Mouse (Mus musculus) midbrain, embryonic 12.5 days (tissue): ENCODE results near the gene C2cd5. TPM values are rescaled to one million over a fixed set of nuclear protein-coding genes. Genes with fewer than 3 reads are reported as not detected.

ENCODE experiments used
- ATAC-seq: fragments of 200-750 bp; cut with Nextera tagmentation; 2 replicates; pipeline ENCODE4 v1.8.0; 2017; ENCODE audit warnings: low read depth, moderate TSS enrichment, moderate library complexity; ENCODE audit not compliant: low FRiP score
- H3K27ac ChIP-seq: fragments of 300-500 bp; sonication (generic); replicated peaks from 2 replicates; pipeline ENCODE4 v1.5.1; 2016; ENCODE audit warnings: mild to moderate bottlenecking
- H3K27me3 ChIP-seq: fragments of 300-500 bp; sonication (generic); 2 replicates; pipeline ENCODE4 v1.6.1; 2016; ENCODE audit warnings: mild to moderate bottlenecking
- H3K36me3 ChIP-seq: fragments of 300-500 bp; sonication (generic); 2 replicates; pipeline ENCODE4 v1.6.1; 2016
- H3K4me1 ChIP-seq: fragments of 300-500 bp; sonication (generic); 2 replicates; pipeline ENCODE4 v1.6.1; 2016
- H3K4me2 ChIP-seq: fragments of 300-500 bp; sonication (generic); replicated peaks from 2 replicates; pipeline ENCODE4 v1.6.1; 2016; ENCODE audit warnings: mild to moderate bottlenecking, moderate library complexity
- H3K4me3 ChIP-seq: fragments of 300-500 bp; sonication (generic); 2 replicates; pipeline ENCODE4 v1.5.1; 2016; ENCODE audit warnings: mild to moderate bottlenecking
- H3K9ac ChIP-seq: fragments of 300-500 bp; sonication (generic); replicated peaks from 2 replicates; pipeline ENCODE4 v1.6.1; 2016; ENCODE audit warnings: mild to moderate bottlenecking, moderate library complexity
- H3K9me3 ChIP-seq: fragments of 300-500 bp; sonication (generic); 2 replicates; pipeline ENCODE4 v1.6.1; 2016; ENCODE audit warnings: mild to moderate bottlenecking
- WGBS: fragments of 180-500 bp; shearing (Covaris S2); methylation state at CpG from one replicate; pipeline ENCODE4 v1.1.7; 2016; 5-methylcytosine and 5-hydroxymethylcytosine counted together
- polyA plus RNA-seq: library from polyadenylated mRNA; unstranded; fragments of >200 nt; fragmentation: Nextera tagmentation; extraction: Ambion mirVana; gene quantifications from 2 replicates; pipeline ENCODE4 v1.2.1, GENCODE M21; 2016

C2cd5 gene
- polyA plus RNA-seq, 1 experiment from 2014 or later: 46.7 TPM

DNA sequence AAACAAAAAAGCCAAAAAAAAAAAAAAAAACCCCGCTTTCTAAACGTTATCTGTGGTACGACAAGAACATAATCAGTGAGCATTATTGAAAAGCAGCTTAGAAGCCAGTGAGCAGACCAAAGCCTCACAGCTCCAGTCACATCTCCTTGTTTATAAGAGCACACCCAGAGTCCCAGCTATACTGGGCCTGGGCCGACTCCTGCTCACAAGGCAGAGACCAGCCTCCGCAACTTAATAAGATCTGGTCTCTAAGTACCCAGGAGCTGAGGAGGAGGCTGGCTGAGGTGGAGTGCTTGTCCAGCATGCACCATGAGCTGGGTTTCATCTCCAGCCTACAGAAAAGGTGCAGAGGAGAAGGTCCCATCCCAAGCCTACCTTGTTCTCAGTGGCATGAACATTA lies 29.9 kb downstream of the C2cd5 start:
- ATAC-seq: no peak
- Histone ChIP-seq H3K36me3 (peaks cover 17% of the 10 kb centered on the region), H3K4me1 (0 out of 2 replicates have a peak, but pooled peaks cover 4% of the 10 kb centered on the region), H3K9ac (no peak overlapping the region), H3K4me2 (no peak overlapping the region), H3K4me3 (no peak overlapping the region), H3K27me3 (no peaks in the 10 kb centered on the region), H3K9me3 (no peaks in the 10 kb centered on the region), H3K27ac (no peak overlapping the region)
- 83% methylated on average over 5 of the region's 5 CpGs for WGBS

DNA sequence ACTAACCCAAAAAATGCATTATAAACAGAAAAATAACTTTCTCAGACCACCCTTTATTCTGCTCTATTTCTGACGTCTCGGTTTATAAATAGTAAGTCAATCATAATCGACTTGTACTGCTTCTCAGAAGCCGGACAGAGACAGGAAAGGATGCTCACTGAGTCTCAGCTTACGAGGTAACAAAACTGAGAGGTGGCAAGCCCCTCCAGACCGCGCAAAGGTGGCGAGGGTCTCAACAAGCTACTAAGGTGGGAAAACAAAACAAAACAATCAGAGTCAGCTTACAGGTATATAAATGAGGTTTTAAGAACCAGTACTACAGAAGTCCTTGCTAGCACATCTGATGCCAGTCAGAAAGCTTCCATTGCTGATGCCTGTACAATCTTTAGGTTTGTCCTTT lies 30.3 kb downstream of the C2cd5 start:
- H3K4me2 ChIP-seq: no peak overlapping the region
- no peak overlapping the region for H3K27ac ChIP-seq
- no peak for ATAC-seq
- H3K9me3 ChIP-seq: no peaks in the 10 kb centered on the region
- no peaks in the 10 kb centered on the region for H3K27me3 ChIP-seq
- peaks cover 16% of the 10 kb centered on the region for H3K36me3 ChIP-seq
- 89% methylated on average over 8 of the region's 8 CpGs for WGBS
- no peak overlapping the region for H3K4me3 ChIP-seq
- no peak overlapping the region for H3K9ac ChIP-seq
- 0 out of 2 replicates have a peak, but pooled peaks cover 4% of the 10 kb centered on the region for H3K4me1 ChIP-seq

DNA sequence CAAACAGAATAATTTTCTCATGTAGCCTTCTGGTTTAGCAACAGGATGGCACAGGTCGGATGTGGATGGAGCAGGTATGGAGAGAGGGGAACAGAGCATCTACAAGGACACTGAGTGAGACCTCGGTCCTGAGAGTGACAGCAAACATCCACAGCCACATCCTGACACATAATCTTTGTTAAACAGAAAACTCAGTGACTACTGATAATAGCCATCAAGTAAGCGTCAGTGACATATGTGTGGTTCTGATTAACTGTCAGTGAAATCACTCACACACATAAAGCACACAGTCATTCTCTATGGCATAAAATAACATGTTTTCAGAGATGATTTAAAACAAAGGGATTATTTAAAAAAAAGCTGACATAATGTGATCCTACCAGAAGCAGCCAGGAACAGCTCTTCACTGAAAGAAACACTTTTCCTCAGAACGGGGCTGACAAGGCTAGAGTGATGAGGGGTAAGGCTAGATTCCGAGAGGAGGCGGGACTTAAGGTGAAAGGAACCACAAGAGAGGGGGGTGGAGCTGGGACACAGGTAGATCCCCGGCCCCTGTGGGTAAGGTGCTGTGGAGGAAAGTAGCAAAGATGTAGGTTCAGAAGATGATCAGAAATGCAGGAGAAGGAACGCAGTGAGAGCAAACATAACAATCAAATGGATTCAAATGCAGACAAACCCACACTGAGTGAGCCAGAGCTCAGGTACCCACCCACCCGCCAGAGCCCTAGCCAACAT lies 31.6 kb downstream of the C2cd5 start:
- Histone ChIP-seq H3K4me1 (0 out of 2 replicates have a peak, but pooled peaks cover 4% of the 10 kb centered on the region), H3K27ac (no peak overlapping the region), H3K9ac (no peak overlapping the region), H3K36me3 (peaks cover 9% of the 10 kb centered on the region; the same call in 1 of the 2 replicates), H3K4me2 (no peak overlapping the region), H3K4me3 (no peak overlapping the region), H3K9me3 (no peaks in the 10 kb centered on the region), H3K27me3 (no peaks in the 10 kb centered on the region)
- ATAC-seq: no peak
- 82% methylated on average over 9 of the region's 9 CpGs for WGBS

DNA sequence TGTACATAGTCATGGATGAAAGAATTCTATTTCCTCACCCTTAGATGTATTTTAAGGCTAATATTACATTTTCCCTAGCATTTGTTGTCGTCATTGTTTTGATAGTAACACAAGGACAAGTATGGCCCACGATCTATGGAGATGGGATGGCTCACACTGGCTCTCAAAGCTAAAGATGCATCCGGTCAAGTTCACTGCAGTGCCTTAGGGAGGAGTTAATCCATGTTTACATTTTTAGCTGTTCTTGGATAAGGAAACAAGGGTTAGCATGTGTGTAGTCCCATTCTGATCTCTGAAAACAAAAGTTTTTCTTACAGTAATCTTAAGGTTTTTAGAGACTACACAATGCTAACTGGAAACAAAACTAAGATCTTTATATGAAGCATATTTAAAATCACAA lies 32.3 kb downstream of the C2cd5 start:
- H3K27ac ChIP-seq: no peak overlapping the region
- no peak for ATAC-seq
- no peaks in the 10 kb centered on the region for H3K27me3 ChIP-seq
- H3K9ac ChIP-seq: no peak overlapping the region
- H3K36me3 ChIP-seq: 0 out of 2 replicates have a peak, but pooled peaks cover 4% of the 10 kb centered on the region
- 89% methylated on average over 3 of the region's 3 CpGs for WGBS
- 0 out of 2 replicates have a peak, but pooled peaks cover 4% of the 10 kb centered on the region for H3K4me1 ChIP-seq
- no peak overlapping the region for H3K4me3 ChIP-seq
- H3K9me3 ChIP-seq: no peaks in the 10 kb centered on the region
- H3K4me2 ChIP-seq: no peak overlapping the region

DNA sequence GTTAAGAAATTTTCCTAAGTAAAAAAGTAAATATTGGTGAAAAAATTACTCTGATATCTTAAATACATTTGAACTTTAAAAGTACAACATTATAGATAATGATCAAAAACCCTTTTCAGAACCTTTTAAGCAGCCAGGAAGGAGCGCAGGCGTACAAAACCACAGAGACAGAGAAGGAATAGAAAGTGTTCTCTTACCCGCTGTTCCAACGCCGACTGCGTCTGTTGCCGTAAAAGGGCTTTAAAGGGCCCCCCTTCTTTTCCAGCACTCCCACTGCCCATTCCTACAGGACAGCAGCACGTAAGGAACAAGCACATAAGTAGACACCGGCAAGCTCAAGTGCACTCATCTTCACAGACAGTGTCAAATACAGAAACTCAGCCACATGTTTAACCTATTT lies 33.1 kb downstream of the C2cd5 start:
- WGBS: 91% methylated on average over 9 of the region's 9 CpGs
- H3K36me3 ChIP-seq: no peaks in the 10 kb centered on the region
- no peak overlapping the region for H3K9ac ChIP-seq
- H3K4me2 ChIP-seq: no peak overlapping the region
- no peaks in the 10 kb centered on the region for H3K27me3 ChIP-seq
- H3K4me3 ChIP-seq: no peak overlapping the region
- H3K27ac ChIP-seq: no peak overlapping the region
- no peaks in the 10 kb centered on the region for H3K9me3 ChIP-seq
- H3K4me1 ChIP-seq: 0 out of 2 replicates have a peak, but pooled peaks cover 4% of the 10 kb centered on the region
- no peak for ATAC-seq

DNA sequence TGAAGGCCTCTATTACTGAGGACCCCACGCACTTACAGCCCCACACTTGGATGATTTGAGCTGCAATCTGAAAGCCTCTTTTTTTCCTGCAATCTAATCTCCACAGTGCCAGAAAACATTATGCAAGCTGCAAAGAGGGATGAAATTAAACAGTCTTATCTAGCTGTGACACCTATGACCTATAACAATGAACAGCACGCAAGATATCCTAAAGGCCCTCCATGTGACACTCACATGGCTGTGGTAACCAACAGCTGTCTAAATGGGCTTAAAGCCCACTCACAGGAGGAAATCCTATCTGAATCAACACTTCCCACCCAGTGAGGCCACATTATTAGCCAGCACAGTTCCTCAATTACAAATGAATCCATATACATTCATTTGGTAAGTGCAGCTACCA lies 35.9 kb downstream of the C2cd5 start:
- no peaks in the 10 kb centered on the region for H3K9me3 ChIP-seq
- no peak overlapping the region for H3K4me2 ChIP-seq
- 74% methylated on average over 2 of the region's 2 CpGs for whole genome bisulfite sequencing
- ATAC-seq: no peak
- no peaks in the 10 kb centered on the region for H3K27me3 ChIP-seq
- no peak overlapping the region for H3K27ac ChIP-seq
- H3K36me3 ChIP-seq: 0 out of 2 replicates have a peak, but pooled peaks cover 6% of the 10 kb centered on the region
- H3K4me1 ChIP-seq: 0 out of 2 replicates have a peak, but pooled peaks cover 4% of the 10 kb centered on the region
- no peak overlapping the region for H3K4me3 ChIP-seq
- no peak overlapping the region for H3K9ac ChIP-seq

DNA sequence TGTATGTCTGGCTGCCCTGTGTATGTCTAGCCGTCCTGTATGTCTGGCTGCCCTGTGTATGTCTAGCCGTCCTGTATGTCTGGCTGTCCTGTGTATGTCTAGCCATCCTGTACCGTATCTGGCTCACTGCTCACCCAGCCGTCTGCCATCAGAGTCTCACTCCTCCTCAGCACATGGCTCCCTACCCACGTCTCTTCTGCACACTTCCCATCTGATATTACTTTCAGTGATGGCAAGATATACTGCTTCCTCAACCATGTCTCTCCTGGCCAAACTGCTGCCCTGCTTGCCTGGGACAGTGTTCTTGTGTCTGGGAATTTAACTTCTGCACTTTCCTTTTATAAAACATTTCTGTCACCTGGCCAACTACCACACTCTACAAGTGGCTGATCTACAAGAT lies 42.3 kb downstream of the C2cd5 start:
- no peak overlapping the region for H3K4me2 ChIP-seq
- H3K4me3 ChIP-seq: no peak overlapping the region
- H3K27me3 ChIP-seq: no peaks in the 10 kb centered on the region
- H3K9ac ChIP-seq: no peak overlapping the region
- H3K27ac ChIP-seq: no peak overlapping the region
- ATAC-seq: no peak
- no peaks in the 10 kb centered on the region for H3K4me1 ChIP-seq
- 95% methylated on average over 5 of the region's 5 CpGs for WGBS
- H3K36me3 ChIP-seq: peaks cover 12% of the 10 kb centered on the region; the same call in 1 of the 2 replicates
- no peaks in the 10 kb centered on the region for H3K9me3 ChIP-seq

DNA sequence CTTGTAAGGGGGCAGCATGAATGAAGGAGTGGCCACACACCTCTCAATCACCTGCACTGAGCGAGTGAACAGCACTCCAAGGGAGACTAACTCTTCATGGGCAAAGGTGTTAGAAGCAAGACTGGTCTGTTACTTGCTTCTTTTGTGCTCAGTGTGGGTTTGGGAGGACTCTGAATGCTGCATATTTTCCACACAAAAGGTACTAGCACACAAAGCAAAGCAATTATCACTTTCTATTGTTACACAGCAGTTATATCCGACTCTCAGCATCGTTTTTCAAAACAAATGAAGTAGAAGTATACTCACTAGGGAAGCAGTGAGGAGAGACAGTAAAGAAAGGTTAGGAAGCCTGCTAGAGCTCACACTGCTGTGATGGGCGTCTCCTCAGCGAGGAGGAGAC lies 48.4 kb downstream of the C2cd5 start:
- Histone ChIP-seq H3K9ac (no peak overlapping the region), H3K4me2 (no peak overlapping the region)

DNA sequence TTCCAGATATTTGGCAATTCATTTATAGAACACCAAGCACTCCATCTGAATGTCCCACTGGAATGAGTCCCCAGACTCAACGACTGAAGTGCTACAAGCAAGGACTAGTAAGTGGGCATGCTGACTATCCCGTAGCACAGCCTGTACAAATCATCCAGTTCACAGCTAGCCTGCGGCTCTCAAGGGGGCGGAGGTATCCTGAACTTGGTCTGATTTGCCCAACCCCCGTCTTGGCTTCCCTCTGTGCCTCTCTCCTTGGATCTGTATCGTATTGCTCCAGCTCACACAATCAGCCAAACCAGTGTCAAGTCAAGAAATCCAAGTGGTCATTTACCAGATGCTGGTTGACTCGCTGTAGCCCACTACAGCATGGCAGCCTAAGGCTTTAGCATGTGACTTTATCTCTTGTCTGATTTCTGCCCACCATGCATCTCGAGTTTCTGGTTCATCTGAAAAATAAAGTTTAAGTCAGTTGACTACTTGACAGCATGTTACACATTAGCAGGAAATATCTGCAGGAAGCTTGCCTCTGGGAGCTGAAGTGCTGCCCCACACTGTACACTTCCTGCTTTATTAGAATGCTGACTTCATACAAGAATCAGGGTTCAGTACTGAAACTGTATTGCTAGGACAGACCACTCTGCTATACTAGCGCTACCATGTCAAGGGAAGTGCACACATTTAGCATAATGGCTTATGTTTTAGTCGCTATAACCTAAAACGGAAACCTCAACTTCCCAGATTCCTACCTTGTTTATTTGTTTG lies 50.0 kb downstream of the C2cd5 start:
- H3K27ac ChIP-seq: no peak overlapping the region
- 87% methylated on average over 11 of the region's 11 CpGs for WGBS
- H3K27me3 ChIP-seq: no peaks in the 10 kb centered on the region
- H3K4me2 ChIP-seq: no peak overlapping the region
- no peak overlapping the region for H3K9ac ChIP-seq
- no peak for ATAC-seq
- H3K9me3 ChIP-seq: no peaks in the 10 kb centered on the region
- H3K4me3 ChIP-seq: no peak overlapping the region
- peaks cover 34% of the 10 kb centered on the region for H3K36me3 ChIP-seq
- H3K4me1 ChIP-seq: no peaks in the 10 kb centered on the region

More for the DNA sequence above, 48.4 kb downstream of the C2cd5 start:
- peaks cover 34% of the 10 kb centered on the region for H3K36me3 ChIP-seq
- no peaks in the 10 kb centered on the region for H3K27me3 ChIP-seq
- no peak for ATAC-seq
- WGBS: 92% methylated on average over 5 of the region's 5 CpGs
- no peaks in the 10 kb centered on the region for H3K4me1 ChIP-seq
- no peak overlapping the region for H3K4me3 ChIP-seq
- no peak overlapping the region for H3K27ac ChIP-seq
- H3K9me3 ChIP-seq: no peaks in the 10 kb centered on the region

DNA sequence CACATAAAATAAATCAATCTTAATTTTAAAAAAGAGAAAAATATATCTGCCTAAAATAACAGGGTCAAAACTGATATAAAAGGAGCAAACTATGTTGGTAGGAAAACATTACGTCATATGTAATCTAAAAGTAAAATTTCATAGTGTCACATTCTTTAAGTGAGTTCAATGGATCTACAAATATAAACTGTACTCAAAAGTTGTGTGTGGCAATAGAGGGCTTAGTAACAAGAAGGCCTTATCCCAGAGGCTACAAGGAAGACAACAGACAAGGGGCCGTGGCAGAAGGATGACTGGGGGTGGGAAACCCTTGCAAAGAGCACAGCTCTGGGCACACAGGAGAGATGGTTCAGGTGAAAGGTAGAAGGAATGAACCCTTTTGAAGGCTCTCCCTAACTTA lies 50.8 kb downstream of the C2cd5 start:
- WGBS: 94% methylated on average over 2 of the region's 2 CpGs
- Histone ChIP-seq H3K9ac (no peak overlapping the region), H3K27ac (no peak overlapping the region), H3K9me3 (no peaks in the 10 kb centered on the region), H3K36me3 (peaks cover 28% of the 10 kb centered on the region), H3K4me1 (no peaks in the 10 kb centered on the region), H3K27me3 (no peaks in the 10 kb centered on the region), H3K4me3 (no peak overlapping the region), H3K4me2 (no peak overlapping the region)
- ATAC-seq: no peak

DNA sequence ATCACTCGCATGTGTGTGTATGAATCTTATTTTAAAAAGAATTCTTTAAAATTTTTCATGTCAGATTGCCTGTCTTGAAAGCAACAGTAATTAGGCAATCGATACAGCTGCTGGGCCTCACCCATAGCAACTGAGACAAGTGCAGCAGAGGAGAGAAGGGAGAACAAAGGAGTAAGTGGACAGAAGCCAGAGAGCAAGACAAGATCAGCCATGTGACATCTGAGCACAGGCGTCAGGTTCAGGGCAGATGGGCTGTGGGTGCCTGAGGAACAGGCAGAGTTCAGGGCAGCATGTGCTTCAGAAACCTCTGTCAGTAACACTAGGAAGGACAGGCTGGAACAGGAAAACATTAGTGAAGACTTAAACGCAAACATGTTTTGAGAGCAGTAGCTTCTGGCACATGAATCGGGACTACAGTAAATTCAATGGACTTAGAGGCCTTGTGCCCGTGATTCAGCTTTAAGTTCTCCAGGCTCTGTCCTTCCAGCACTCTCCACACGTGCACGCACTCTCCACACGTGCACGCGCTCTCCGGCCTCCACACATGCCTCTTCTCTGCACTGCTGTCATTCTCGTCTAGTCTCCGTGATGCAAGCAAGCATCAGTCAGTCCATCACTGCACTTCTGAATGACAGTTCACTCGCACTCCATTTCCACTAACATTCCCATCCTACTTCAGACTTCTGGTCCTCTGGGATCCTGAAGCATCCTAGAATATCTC lies 52.2 kb downstream of the C2cd5 start:
- Histone ChIP-seq H3K4me3 (no peak overlapping the region), H3K4me2 (no peak overlapping the region), H3K4me1 (no peaks in the 10 kb centered on the region), H3K36me3 (peaks cover 28% of the 10 kb centered on the region), H3K9me3 (no peaks in the 10 kb centered on the region), H3K27ac (peak overlapping the region; percentile 30; the same call in 1 of the 2 replicates), H3K9ac (no peak overlapping the region), H3K27me3 (no peaks in the 10 kb centered on the region)
- 86% methylated on average over 15 of the region's 15 CpGs for WGBS
- ATAC-seq: 0 out of 2 replicates have a peak, but pooled peaks have one; percentile 41

DNA sequence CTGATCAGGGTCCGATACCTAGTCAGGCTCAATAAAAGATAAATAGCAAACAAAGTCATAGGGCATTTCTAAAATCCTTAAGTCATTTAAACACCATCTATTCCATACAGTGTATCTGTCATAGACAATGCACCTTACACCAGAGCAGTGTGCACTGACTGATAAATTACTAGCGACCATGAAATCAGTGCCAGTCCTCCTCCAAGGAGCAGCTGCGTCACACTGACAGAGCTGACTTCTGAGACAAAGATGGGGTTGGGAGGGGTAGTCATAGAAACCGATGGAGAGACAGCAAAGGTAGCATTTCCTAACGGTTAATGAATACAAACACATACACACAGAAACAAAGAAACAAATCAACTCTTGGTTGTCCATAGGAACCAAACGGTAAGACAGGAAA lies 58.4 kb downstream of the C2cd5 start:
- Histone ChIP-seq H3K27me3 (no peaks in the 10 kb centered on the region), H3K9me3 (no peaks in the 10 kb centered on the region), H3K4me2 (no peak overlapping the region), H3K36me3 (peaks cover 38% of the 10 kb centered on the region), H3K9ac (no peak overlapping the region), H3K4me1 (no peaks in the 10 kb centered on the region), H3K27ac (no peak overlapping the region), H3K4me3 (no peak overlapping the region)
- WGBS: 82% methylated on average over 6 of the region's 6 CpGs
- no peak for ATAC-seq
